Mouse (Mus musculus) lung, adult 2 months (tissue): Measurements from ENCODE around the gene Tescl.

Experiments used
- CTCF ChIP-seq: fragments of 200-500 bp; IDR thresholded peaks from 2 replicates; pipeline ENCODE4 v1.5.1; 2011; ENCODE audit warnings: mild to moderate bottlenecking, low read length, control low read depth; ENCODE audit not compliant: insufficient read depth
- POLR2A ChIP-seq: fragments of 200-500 bp; IDR thresholded peaks from 2 replicates; pipeline ENCODE4 v1.6.1; 2011; ENCODE audit warnings: low read depth, mild to moderate bottlenecking, control low read depth, low read length, borderline replicate concordance; ENCODE audit errors: extremely low read depth

- TF ChIP-seq CTCF, result no peak
- TF ChIP-seq POLR2A, result no peak
These were observed 15.2 kb upstream of the Tescl start, which contains the start of gene Lypd5 for GRCm38 (mm10) chr7:24348896-24349295.
